Mouse (Mus musculus): ENCODE measurements around the gene Prx.

Gene Prx

DNA sequence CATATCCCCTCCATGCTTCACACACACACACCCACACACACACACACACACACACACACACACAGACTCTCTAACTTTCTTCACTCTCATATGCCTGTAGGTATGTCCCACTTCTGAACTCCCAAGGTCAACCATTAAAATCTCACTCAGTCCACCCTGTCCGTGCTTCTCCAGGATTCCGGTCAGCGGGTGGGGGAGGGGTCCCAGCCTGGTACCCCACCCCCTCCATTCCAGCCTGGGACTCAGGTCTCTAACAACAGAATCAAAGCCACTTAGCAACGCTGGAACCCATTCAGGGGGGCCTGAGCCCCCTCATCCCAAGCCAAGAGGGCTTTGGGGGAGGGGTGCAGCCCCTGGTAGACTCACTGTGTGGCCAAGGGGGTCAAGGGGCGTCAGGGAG lies 23.8 kb downstream of the Prx start, which contains the start of gene Hipk4:
Hipk4 (plus strand) TSS at position 301 of the 400 bp plus-strand sequence.
- no peak for DNase-seq (ENCODE audit: low spot score in 2 of 2)

DNA sequence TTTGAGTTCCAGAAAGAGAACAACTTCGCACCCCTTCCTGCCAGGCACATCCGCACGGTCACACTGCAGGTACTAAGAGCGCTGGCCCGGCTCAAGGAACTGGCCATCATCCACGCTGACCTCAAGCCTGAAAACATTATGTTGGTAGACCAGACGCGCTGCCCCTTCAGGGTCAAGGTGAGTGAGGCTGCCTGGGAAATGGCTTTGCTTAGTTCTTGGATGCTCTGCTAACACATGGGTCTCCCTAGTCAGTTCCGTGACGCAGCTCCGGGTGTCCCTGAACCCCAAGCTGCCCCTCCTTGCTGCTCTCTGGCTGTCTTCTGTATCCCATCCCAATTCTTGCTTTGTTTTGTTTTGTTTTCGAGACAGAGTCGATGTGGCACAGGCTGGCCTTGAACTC lies 24.7 kb downstream of the Prx start:
- no peak for DNase-seq (ENCODE audit: low spot score in 2 of 2)

DNA sequence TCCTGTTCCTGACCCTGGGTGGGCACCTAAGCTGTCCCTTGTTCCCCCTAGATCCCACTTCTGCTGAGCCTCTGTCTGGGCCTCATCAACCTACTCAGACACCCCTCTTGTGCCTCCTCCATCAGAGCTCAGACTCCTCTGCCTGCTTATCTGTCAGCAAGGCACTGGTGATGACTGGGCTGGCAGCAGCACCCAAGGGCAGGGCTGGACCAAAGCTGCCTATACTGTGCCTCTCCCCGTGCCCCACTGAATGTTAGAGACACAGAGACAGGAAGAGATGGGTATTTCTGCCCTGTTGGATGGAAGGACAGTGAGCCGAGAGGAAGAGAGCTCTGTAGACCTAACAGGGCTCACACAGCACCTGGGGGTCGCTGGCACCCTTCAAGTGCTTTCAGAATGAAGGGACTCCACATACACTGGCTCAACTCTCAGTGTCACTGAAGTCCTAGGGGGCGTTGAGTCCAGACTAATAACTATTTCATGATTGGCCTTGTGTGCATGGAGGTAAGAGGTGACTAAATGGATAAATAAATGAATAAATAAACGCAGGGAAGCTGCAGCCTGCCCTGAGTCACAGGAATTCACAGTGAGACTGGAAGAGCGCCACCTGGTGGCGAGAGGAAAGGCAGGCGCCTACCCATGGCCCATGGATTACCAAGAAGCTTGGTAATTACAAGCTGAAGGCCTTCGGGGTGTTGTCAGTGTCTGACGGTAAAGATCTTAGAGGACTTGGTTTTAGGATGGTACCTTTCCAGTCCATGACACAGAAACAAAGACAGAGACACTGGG lies 27.1 kb downstream of the Prx start:
- peak in 1 of 2 experiments; percentile 75 for DNase-seq (ENCODE audit: low spot score in 2 of 2)

DNA sequence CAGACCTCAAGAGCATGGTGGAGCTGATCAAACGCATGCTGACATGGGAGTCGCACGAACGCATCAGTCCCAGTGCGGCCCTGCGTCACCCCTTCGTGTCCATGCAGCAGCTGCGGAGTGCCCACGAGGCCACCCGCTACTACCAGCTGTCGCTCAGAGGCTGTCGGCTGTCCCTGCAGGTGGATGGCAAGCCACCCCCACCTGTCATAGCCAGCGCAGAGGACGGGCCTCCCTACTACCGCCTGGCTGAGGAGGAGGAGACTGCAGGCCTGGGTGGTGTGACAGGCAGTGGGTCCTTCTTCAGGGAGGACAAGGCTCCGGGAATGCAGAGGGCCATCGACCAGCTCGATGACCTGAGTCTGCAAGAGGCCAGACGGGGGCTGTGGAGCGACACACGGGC lies 29.9 kb downstream of the Prx start:
- no peak for DNase-seq (ENCODE audit: low spot score in 2 of 2)

DNA sequence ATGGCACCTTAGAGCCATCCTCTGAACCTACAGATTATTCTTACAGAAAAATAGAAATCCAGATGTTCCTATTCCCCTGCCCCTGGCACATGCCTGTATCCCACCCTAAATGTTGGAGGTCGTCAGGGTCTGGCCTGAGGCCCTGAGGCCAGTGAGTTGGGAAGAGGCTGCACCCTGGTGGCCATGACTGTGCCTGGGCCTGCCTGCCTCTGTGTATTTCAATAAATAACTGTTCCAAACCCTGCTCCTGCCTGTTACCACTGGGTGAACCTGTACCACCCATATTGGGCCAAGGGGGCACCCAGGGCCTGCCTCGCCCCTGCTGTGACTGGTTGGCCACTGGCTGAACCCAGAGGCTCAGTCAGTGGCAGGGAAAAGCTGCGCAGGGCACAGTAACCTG lies 31.8 kb downstream of the Prx start:
- DNase-seq (ENCODE audit: low spot score in 2 of 2) = no peak

DNA sequence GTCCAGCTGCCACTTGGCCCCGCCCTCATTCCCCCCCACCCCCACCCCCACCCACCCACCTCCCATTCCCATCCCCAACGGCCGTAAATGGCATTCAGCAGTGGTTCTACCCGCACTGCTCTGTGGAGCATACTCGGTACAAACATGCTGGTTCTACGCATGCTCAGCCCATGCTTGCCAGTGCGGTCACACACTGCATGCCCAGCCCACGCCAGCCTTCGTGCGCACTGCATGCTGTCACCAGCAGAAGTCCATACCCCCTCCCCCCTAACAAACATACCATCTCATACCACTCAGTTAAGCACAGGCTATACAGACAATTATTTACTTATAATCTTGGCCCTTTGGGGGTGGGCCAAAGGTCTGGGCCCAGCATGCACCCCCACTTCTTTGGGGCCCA lies 32.6 kb downstream of the Prx start:
- no peak for DNase-seq (ENCODE audit: low spot score in 2 of 2)

DNA sequence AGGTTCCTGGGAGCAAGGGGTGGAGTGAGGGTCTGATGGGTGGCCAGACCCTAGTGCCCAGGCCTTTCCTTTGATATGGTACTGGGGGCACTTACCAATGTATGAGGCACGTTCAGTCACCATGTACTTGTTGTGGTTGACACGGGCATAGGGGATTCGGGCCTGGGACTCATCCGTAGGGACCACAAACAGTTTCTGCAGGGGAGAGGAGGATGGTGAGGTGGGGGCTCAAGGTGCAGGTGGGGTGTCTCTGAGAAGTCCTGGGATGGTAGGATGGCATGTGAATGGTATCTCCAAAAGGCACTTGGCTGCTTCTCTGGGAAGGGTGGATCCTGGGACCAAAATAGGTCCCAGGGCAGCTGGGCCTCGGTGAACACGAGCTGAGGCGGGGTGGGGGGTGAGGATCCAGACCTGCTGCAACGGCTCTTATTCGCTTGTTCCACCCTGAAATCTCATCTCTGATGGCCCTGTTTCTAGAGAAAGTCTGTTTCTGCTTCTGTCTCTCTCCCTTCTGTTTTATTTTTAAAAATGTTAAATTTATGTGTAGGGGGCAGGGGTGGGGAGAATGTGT lies 33.4 kb downstream of the Prx start:
- DNase-seq (ENCODE audit: low spot score in 2 of 2) = no peak

DNA sequence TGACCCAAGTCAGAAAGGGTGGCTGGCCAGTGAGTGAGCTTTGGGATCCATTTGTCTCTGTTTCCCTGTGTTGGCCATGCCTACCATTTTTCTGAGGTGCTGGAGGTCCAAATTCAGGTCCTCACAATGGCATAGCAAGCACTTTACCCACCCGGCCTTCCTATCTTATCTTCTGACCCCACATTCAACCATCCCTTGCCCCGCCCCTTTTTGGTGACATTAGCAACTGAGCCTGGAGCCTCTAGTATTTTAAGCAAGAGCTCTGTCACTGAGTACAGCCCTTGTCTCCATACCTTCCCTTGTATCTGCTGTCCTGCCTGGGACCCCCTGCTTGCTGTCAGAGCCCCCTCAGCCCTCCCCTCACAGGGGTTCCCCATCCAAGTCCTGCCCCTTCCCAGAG lies 36.3 kb downstream of the Prx start:
- no peak for DNase-seq (ENCODE audit: low spot score in 2 of 2)

DNA sequence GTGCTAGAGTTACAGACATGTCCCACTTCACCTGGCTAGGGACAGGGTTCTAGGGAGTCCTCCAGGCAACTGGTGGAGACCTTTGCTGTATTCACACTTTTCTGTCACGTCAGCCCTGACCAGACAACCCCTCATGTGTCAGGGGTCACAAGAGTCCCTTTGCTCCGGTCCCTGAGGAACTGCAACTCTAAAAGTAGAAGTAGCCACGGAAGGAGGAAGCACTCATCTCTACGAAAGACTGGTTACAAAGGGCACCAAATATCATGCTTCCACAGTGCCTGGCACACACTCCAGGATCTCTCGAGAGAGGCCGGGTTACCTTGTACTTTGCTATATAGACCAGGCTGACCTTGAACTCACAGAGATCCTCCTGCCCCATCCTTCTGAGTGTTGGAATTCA lies 37.5 kb downstream of the Prx start:
- DNase-seq (ENCODE audit: low spot score in 2 of 2) = no peak

DNA sequence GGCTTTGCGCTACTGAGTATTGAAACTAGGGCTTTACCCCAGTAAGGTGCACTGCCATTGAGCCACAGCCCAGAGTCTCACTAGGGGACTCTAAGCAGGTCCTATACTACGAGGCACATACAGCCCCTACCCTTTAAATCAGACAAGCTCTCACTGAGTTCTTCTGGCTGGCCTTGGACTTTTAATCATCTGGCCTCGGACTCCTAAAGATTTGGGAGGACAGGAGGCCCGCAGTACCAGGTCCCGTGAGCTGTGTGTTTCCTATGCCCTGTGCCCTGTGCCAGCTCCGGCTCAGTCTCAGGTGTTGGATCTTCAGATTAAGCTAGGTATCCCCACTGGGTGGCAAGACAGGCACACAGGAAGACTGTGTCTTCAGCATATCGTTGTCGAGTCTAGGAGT lies 38.9 kb downstream of the Prx start:
- no peak for DNase-seq (ENCODE audit: low spot score in 2 of 2)

DNA sequence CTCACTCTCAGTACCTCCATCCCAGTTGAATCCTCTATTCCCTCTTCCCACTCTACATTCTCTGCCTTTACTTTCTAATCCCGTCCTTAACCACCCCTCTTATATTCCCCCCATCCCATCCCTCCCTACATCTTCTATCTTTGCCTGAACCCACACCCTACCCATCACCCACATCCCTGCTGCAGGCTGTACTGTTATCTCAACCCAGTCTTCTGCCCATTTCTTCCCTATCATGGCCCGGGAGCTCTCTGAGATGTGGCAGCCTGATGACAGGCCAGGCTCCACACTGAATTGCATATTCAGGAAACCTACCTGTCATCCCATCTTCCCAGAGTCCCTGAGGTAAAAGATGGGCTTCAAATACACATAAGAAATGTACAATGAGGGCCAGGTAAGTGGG lies 39.7 kb downstream of the Prx start:
- no peak for DNase-seq (ENCODE audit: low spot score in 2 of 2)

DNA sequence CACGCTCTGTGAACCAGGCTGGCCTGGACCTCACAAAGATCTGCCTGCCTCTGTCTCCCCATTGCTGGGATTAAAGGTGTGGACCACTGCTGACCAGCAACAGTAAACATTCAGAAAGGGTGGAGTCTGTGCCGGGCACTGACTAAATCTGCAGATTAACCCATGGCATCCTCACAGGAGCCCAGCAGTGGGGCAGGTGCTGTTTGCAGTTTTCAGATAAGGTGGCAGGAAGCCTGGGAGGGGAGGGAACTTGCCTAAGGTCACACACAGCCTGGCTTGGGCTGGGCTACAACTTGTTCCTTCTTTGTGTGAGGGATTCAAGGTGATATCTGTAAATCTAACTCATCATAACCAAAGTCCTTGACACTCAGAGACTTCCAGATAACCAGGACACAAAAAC lies 41.4 kb downstream of the Prx start:
- DNase-seq (ENCODE audit: low spot score in 2 of 2) = no peak

DNA sequence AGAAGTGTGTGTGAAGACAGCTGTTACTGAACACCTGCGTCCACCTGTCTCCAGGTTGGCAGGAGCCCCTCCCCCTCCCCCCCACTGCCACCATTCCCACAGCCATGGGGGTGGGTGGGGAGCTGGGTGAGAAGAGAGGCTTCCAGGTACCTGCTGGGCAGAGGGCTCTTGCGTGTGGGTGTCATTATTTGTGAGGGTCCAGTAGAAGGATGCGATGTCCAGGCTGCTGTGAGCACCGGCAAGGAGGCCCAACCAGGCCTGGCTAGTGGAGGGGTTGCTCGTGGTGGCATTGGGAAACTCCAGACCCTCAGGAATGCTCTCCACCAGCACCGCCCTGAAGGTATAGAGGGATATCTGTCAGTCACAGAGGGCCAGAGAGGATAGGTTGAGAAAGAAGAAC lies 41.8 kb downstream of the Prx start:
- no peak for DNase-seq (ENCODE audit: low spot score in 2 of 2)

DNA sequence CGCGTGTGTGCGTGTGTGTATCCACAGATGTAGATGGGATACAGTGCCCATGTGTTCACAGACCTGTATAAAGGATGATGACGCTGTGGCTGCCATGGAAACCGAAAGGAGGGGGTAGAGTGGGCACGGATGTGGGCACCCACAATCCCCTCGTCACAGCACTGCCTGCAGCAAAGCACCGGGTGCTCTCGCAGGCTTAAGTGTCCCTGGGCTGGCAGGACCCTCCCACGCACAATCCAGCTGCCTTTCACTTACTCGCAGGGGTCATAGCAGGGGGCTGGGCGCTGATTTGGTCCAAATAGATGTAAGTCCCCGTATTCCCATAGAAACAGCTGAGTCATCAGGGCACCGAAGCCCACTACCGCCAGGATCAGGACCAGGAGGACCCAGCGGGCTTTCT lies 42.3 kb downstream of the Prx start:
- DNase-seq (ENCODE audit: low spot score in 2 of 2) = peak; percentile 87 to 94

DNA sequence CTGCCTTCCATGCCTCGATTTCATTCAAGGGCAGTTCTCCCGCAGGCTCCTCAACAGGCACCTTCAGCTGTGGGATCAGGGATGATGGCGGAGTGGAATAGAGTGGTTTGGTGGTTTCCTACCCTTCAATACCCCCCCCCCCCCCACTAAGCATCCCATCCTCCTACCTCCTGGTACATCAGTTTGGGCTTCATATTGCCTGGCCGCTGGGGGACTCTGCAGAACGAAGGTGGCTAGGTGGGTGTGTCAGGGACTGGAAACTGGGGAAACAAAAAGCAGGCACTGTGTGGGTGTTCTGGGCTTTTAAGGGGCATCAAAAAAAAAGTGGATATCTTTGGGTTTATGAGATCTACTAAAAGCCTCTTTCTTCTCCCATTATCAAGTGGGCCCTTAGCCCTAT lies 42.8 kb downstream of the Prx start:
- DNase-seq (ENCODE audit: low spot score in 2 of 2) = no peak

DNA sequence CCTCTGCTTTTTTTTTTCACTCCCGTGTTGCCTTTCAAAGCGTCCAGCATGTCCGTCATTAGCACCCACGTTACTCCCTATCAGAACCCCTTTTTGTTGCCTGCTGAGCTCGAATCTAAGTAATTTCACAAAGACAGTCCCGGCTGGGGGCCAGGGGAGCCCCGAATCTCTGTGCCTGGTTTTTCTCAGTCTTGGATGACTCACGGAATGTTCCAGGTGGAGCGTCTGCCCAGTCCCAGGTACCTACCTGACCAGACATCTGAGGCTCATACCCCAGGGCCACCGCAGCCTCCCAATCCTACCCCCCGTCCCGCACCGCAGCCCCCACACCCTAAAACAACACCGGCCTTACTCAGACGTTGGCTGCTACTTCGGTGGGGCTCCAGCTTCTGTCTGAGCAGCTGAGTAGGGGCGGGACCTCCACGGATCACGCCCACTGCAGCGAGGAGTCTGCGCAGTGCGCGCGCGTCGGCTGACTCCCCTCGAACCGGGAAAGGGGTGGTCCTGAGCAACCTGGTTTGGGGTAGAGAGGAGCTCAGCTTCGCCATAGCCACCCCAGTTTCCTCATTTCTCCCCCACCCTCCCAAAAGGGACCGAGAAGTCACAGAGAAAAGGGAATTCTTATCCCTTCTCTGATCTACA lies 43.4 kb downstream of the Prx start:
- peak; percentile 87 to 93 for DNase-seq (ENCODE audit: low spot score in 2 of 2)

DNA sequence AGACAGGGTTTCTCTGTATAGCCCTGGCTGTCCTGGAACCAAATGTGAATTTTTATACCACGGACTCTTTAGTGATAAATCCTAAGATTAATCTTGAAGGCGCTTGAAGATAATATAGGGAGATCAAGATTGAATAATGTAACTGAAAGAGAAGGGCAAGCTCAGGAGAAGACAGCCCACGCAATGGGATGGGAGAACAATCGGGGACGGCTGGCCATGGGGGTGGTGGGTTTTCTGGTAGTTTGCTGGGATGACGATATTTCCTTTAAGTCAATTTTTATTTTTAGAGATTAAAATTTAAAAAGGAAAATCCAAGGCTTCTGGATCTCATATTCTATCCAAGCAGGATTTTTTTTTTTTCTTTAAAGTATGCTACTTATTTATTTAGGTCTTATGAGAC lies 43.9 kb downstream of the Prx start:
- no peak for DNase-seq (ENCODE audit: low spot score in 2 of 2)

DNA sequence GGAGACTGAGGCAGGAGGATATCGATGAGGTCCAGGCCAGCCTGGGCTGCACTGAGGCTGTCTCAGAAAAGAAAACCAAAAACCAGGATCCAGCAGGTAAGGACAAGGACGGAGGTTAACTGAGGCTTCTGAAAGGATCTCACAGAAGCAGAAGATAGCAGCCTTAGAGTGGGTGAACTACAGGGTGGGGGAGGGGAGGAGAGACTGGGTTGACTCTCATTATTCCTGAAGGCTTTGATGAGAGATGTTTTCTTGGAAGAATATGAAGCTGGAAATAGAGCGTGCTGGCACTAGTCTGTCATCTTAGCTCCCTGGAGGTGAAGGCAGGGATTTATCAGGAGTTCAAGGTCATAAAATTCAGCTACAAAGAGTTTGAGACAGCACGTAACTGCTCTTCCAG lies 44.7 kb downstream of the Prx start:
- DNase-seq (ENCODE audit: low spot score in 2 of 2) = no peak

DNA sequence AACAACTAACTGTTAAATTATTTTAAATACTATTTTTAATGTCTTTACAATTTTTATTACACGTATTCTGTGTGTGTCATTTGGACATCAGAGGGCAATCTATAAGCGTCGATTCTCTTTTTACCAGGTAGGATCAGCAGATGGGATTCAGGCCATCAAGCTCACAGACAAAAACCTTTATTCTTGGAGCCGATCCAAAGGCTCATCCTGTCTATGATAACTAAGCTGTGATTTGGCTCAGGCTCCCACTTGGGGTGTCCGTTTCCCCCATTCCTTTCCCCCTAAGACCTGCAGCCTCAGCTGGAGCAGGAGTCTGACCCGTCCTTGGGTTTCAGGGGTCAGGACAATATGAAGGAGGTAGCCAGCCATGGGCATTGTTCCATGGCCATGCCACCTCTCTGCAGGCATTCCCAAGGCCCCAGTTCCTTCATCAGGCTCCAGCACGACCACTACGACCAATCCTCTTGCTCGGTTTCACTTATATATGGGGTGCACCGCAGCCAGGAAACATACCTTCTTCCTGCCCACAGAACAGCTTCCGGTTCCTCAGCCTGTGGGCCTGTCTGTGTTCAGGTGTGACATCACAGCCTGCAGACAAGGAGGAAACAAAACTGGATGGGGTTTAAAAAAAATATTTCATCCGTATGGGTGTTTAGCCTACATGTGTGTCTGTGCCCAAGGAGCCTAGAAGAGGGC lies 45.7 kb downstream of the Prx start:
- no peak for DNase-seq (ENCODE audit: low spot score in 2 of 2)

DNA sequence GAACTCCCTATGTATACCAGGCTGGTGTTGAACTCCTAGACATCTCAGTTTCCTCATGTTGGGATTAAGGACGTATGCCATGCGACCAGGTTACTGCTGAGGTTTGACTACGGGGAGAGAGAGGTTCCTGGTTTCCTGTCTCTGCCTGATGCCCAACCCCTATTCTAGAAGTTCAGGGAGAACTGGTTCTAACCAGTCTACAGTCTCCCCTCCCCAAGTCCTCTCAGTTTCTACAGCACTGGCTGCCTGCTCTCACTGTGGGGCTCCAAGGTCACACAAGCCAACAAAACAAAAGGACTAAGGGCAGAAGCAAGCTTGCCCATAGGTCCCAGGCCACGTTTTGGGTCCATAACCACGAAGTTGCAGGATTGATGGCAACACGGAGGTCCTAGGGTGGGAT lies 50.5 kb downstream of the Prx start:
- no peak for DNase-seq (ENCODE audit: low spot score in 2 of 2)

DNA sequence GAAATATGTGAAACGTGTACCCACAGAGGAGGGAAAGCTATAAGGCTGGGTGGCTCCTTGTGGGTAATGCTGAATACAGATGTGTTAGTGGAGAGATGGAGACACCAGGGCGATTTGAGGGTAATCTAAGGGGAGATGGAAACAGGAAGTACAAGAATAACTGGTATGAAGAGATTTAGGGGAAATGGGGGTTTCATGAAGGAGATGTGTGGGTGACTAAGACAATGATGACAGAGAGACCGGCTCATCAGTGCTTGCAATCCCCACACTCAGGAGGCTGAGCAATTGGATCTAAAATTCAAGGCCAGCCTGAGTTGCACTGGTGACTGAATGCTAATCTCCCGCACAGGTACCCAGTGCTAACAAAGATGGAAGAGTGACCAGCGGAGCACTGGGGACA lies 52.9 kb downstream of the Prx start:
- DNase-seq (ENCODE audit: low spot score in 2 of 2) = no peak

DNA sequence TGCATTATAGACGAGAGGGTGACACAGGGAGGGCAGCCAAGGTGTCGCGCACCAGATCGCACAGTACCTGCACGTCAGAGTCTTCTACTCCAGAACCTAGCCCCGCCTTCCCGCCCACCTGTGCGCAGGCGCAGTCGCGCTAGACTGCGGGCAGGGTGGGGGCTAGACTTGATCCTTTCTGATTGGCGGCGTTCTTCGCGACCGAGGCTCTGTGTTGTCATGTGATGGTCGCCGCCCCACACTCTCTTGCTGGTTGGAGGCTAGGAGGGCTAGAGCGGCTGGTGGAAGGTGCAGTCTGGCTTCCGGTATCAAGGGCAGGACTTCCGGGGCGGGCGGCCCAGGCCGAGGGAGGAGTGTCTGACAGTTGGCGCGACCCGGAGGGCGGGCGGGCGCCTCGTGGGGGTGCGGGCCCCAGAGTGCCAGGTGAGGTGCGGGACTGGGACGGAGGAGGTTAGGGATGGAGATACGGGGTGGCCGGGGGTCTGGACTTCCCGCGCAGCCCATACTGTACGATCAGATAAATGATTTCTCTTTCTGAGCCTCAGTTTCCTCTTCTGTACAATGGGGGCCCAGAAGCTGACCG lies 53.9 kb downstream of the Prx start, which contains the start of the genes Pld3 and 2310022A10Rik:
Pld3 (minus strand) TSS at position 288 of the 583 bp plus-strand sequence.
2310022A10Rik (plus strand) TSS at position 303 of the 583 bp plus-strand sequence.
- peak; percentile 96 to 98 for DNase-seq (ENCODE audit: low spot score in 2 of 2)
